Mouse (Mus musculus): ENCODE measurements around the gene Lpar1. TPM values are rescaled to one million over a fixed set of nuclear protein-coding genes. Genes with fewer than 3 reads are reported as not detected.
"Not testable (repeated sequence)": the region's sequence is repeated elsewhere in the genome, so short reads cannot be mapped to it uniquely, and the experiment has no call there.

The Lpar1 gene
- polyA plus RNA-seq, 1 experiment from 2014 or later: 38.6 TPM

DNA sequence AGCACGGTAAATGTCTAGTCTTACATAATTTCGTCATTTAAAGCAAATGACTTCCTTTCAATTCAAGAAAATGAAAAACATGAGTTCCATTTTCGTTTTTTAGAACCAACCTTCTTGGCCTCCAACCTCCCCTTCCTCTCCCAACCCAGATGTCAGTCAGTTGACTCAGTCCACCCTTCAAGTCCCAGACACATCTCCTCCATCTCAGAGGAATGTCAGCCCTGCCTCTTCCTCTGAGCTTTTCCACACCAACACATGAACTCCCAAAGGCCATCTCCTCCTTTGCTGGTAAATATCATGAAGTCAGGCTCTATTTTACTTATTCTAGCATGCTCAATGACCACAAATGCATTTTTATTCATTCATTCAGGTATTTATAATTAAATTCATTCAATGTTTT lies 10.5 kb downstream of the Lpar1 start:
- Histone ChIP-seq H3K9me3 (no peaks in the 10 kb centered on the region), H3K4me2 (no peak overlapping the region), H3K9ac (no peak overlapping the region), H3K27me3 (no peaks in the 10 kb centered on the region), H3K36me3 (no peaks in the 10 kb centered on the region), H3K27ac (no peak overlapping the region), H3K4me1 (peaks cover 27% of the 10 kb centered on the region), H3K4me3 (no peak overlapping the region)
- 86% methylated on average over 3 of the region's 3 CpGs for WGBS
- ATAC-seq (ENCODE audit: borderline replicate concordance, extremely low read depth, low FRiP score, low TSS enrichment): no peak

DNA sequence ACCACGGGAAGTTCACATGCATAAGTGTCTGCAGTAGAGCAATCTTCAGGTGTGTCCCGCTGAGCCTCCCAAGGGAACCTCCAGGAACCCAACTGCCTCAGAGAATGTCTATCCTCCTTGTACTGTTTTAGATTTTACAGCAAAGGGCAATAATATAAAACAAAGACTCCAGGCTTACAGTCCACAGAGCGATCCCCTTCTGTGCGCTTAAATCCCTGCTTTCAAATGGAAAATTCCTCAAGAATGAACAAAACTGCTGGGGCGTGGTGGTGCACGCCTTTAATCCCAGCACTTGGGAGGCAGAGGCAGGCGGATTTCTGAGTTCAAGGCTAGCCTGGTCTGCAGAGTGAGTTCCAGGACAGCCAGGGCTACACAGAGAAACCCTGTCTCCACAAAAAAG lies 11.0 kb downstream of the Lpar1 start:
- H3K9ac ChIP-seq; H3K4me2 ChIP-seq; ATAC-seq (ENCODE audit: borderline replicate concordance, extremely low read depth, low FRiP score, low TSS enrichment); H3K9me3 ChIP-seq; H3K4me3 ChIP-seq; H3K36me3 ChIP-seq; H3K27ac ChIP-seq; H3K27me3 ChIP-seq: not testable (repeated sequence)
- peaks cover 22% of the 10 kb centered on the region for H3K4me1 ChIP-seq
- 95% methylated on average over 7 of the region's 7 CpGs for WGBS

DNA sequence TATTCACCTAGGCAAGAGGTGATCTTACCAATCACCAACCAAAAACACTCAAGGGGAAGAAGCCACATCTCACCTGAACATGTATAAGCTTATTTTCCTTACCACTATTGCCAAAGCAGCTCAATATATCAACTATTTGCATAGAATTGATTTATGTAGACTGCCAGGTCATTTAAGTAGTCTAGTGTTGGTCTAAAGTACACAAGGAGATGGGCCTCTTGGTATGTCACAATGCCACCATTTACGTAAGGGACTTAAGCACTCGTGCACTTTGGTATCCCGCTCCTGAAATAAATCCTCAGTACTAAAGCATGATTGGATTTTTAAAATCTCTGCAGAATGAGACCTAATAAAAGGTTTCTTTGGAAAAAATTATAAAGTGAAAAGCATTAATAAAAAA lies 12.9 kb downstream of the Lpar1 start:
- Histone ChIP-seq H3K9me3 (no peaks in the 10 kb centered on the region), H3K36me3 (0 out of 2 replicates have a peak, but pooled peaks cover 3% of the 10 kb centered on the region), H3K27me3 (no peaks in the 10 kb centered on the region), H3K9ac (no peak overlapping the region), H3K4me2 (no peak overlapping the region), H3K4me1 (peaks cover 7% of the 10 kb centered on the region), H3K27ac (no peak overlapping the region), H3K4me3 (no peak overlapping the region)
- no peak for ATAC-seq (ENCODE audit: borderline replicate concordance, extremely low read depth, low FRiP score, low TSS enrichment)
- 82% methylated on average over 3 of the region's 3 CpGs for WGBS

DNA sequence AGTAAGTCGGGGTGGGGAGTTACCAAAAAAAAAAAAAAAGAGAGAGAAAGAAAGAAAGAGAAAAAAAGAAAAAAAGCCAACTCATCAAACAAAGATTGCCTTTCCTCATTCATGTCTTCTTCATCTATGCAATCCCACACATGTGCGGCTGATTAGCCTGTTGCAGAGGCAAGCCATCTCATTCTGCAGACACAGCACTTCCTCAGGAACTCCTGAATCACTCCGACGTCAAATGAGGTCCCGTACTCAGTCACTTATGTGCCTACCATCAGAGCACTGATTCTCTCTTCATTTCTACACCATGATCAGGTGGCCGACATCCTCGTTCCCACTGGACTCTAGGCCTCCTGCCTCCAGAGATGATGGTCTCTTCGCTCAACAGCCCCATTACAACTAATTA lies 13.3 kb downstream of the Lpar1 start:
- no peaks in the 10 kb centered on the region for H3K9me3 ChIP-seq
- no peak overlapping the region for H3K4me2 ChIP-seq
- no peak overlapping the region for H3K4me3 ChIP-seq
- WGBS: 89% methylated on average over 8 of the region's 8 CpGs
- ATAC-seq (ENCODE audit: borderline replicate concordance, extremely low read depth, low FRiP score, low TSS enrichment): no peak
- 0 out of 2 replicates have a peak, but pooled peaks cover 4% of the 10 kb centered on the region for H3K4me1 ChIP-seq
- H3K27me3 ChIP-seq: no peaks in the 10 kb centered on the region
- H3K9ac ChIP-seq: no peak overlapping the region
- H3K27ac ChIP-seq: no peak overlapping the region
- 0 out of 2 replicates have a peak, but pooled peaks cover 3% of the 10 kb centered on the region for H3K36me3 ChIP-seq

DNA sequence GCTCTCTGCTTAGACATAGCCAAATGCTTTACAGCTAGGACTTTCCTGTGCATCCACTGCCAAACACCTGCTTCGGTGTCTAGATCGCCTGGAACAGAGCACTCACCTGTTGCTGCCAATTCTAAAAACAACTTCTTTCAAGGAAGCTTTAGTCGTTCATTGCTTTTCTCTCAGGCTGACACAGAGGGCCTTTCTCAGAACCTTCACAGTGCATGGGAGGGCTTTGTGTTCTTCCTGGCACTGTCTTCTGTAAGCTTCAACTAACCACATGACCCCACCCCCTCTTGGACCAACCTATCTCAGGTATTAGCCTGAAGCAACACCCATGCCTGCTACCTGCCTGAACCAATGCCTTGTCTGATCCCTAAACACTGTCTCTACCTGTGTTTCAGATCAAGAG lies 15.0 kb downstream of the Lpar1 start:
- Histone ChIP-seq H3K4me3 (no peak overlapping the region), H3K4me1 (peaks cover 18% of the 10 kb centered on the region), H3K4me2 (no peak overlapping the region), H3K27me3 (no peaks in the 10 kb centered on the region), H3K9me3 (no peaks in the 10 kb centered on the region), H3K27ac (no peak overlapping the region), H3K9ac (no peak overlapping the region), H3K36me3 (0 out of 2 replicates have a peak, but pooled peaks cover 3% of the 10 kb centered on the region)
- WGBS: 77% methylated on average over 3 of the region's 3 CpGs
- no peak for ATAC-seq (ENCODE audit: borderline replicate concordance, extremely low read depth, low FRiP score, low TSS enrichment)

- H3K9ac ChIP-seq: no peak overlapping the region
- 66% methylated on average over 6 of the region's 6 CpGs for WGBS
Observed at GRCm38 (mm10) chr4:58535754-58536153, 17.9 kb downstream of the Lpar1 start.

DNA sequence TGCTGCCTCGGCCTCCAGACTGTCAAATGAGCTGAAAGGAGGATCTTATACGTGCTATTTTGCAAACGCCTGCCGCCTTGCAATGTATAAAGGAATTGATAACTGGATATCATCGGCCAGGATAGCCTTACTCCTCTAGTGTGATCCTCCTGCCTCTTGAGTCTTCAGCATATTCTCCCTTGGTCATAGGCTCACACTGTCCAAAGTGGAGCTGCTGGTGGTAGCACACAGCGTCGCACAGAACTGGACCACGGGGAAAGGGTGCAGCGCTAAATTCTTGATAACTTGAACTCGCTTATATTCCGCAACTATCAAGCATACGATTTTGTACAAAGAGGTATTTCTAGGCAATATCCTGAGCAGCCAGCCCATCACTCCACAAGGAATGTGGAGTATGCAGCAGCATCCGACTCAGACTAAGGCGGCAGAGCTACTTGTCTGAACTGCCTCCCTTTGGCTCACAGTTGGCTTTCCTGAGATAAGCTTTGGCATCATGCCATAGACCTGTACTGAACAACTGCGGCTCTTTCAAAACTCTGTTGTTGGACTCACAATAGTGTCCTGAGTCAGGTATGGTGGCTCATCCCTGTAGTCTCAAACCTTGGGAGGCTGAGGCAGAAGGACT lies 18.9 kb downstream of the Lpar1 start:
- 0 out of 2 replicates have a peak, but pooled peaks cover 3% of the 10 kb centered on the region for H3K36me3 ChIP-seq
- no peaks in the 10 kb centered on the region for H3K27me3 ChIP-seq
- H3K27ac ChIP-seq: no peak overlapping the region
- H3K9ac ChIP-seq: no peak overlapping the region
- peak; percentile 59; the same call in 1 of the 2 replicates for ATAC-seq (ENCODE audit: borderline replicate concordance, extremely low read depth, low FRiP score, low TSS enrichment)
- 49% methylated on average over 15 of the region's 15 CpGs for WGBS
- H3K4me3 ChIP-seq: no peak overlapping the region
- no peak overlapping the region for H3K4me2 ChIP-seq
- H3K4me1 ChIP-seq: peaks cover 19% of the 10 kb centered on the region
- no peaks in the 10 kb centered on the region for H3K9me3 ChIP-seq

More at GRCm38 (mm10) chr4:58535754-58536153, 17.9 kb downstream of the Lpar1 start:
- H3K36me3 ChIP-seq: 0 out of 2 replicates have a peak, but pooled peaks cover 3% of the 10 kb centered on the region
- ATAC-seq (ENCODE audit: borderline replicate concordance, extremely low read depth, low FRiP score, low TSS enrichment): no peak
- peaks cover 19% of the 10 kb centered on the region for H3K4me1 ChIP-seq
- H3K9me3 ChIP-seq: no peaks in the 10 kb centered on the region
- H3K27me3 ChIP-seq: no peaks in the 10 kb centered on the region
- H3K4me2 ChIP-seq: no peak overlapping the region
- no peak overlapping the region for H3K27ac ChIP-seq
- no peak overlapping the region for H3K4me3 ChIP-seq

GRCm38 (mm10) chr4:58534141-58534571 lies 19.5 kb downstream of the Lpar1 start:
- Histone ChIP-seq H3K27ac (no peak overlapping the region), H3K36me3 (0 out of 2 replicates have a peak, but pooled peaks cover 3% of the 10 kb centered on the region), H3K4me1 (peaks cover 19% of the 10 kb centered on the region), H3K27me3 (no peaks in the 10 kb centered on the region), H3K4me3 (no peak overlapping the region), H3K9me3 (no peaks in the 10 kb centered on the region), H3K9ac (no peak overlapping the region), H3K4me2 (no peak overlapping the region)
- 35% methylated on average over 13 of the region's 13 CpGs for WGBS
- ATAC-seq (ENCODE audit: borderline replicate concordance, extremely low read depth, low FRiP score, low TSS enrichment): no peak

DNA sequence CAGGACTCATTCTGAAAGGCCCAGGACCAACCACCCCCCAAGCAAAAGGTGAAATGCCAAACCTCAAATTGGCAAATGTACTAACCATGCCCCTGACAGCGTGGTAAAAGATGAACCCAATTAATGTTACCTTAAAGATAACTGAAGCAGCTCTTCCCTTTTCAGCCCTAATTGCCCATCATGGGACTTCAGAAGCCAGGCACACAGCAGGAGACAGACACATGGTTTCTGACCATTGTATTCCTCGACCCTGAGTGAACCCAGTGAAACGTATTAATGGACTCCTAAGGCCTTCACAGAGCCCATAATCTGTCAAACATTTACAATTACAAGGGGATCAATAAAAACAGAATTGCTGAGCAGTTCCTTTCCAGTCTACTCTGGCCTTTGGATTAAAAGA lies 20.2 kb downstream of the Lpar1 start:
- ATAC-seq (ENCODE audit: borderline replicate concordance, extremely low read depth, low FRiP score, low TSS enrichment): no peak
- H3K4me2 ChIP-seq: no peak overlapping the region
- H3K36me3 ChIP-seq: 0 out of 2 replicates have a peak, but pooled peaks cover 3% of the 10 kb centered on the region
- H3K27me3 ChIP-seq: no peaks in the 10 kb centered on the region
- peaks cover 23% of the 10 kb centered on the region for H3K4me1 ChIP-seq
- H3K9ac ChIP-seq: no peak overlapping the region
- no peaks in the 10 kb centered on the region for H3K9me3 ChIP-seq
- 66% methylated on average over 3 of the region's 3 CpGs for WGBS
- no peak overlapping the region for H3K27ac ChIP-seq
- H3K4me3 ChIP-seq: no peak overlapping the region

GRCm38 (mm10) chr4:58532326-58532725 lies 21.4 kb downstream of the Lpar1 start:
- no peak for ATAC-seq (ENCODE audit: borderline replicate concordance, extremely low read depth, low FRiP score, low TSS enrichment)
- H3K9ac ChIP-seq: no peak overlapping the region
- 74% methylated on average over 3 of the region's 3 CpGs for WGBS

DNA sequence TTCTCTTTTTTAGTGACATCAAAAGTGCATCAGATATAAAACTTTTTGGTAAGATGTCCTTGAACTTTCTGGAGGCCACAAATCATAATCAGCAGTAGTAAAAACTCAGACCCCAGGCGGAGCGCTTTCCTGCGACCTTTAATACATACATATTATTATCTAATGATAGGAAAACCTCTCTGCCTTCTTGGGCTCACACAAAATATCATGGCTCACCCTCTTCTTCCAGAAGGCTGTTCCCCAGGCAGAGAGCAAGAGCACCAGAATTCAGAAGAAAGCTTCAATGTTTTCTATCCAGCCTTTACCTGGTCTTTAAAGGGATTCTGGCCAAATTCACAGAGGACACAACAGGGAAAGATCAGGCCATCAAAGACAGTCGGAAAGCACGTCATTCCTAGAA lies 23.0 kb downstream of the Lpar1 start:
- H3K4me2 ChIP-seq: no peak overlapping the region

More at GRCm38 (mm10) chr4:58532326-58532725, 21.4 kb downstream of the Lpar1 start:
- H3K27ac ChIP-seq: no peak overlapping the region
- H3K4me1 ChIP-seq: peaks cover 23% of the 10 kb centered on the region
- H3K4me2 ChIP-seq: no peak overlapping the region
- H3K4me3 ChIP-seq: no peak overlapping the region
- H3K36me3 ChIP-seq: 0 out of 2 replicates have a peak, but pooled peaks cover 2% of the 10 kb centered on the region
- H3K9me3 ChIP-seq: no peaks in the 10 kb centered on the region
- H3K27me3 ChIP-seq: no peaks in the 10 kb centered on the region

DNA sequence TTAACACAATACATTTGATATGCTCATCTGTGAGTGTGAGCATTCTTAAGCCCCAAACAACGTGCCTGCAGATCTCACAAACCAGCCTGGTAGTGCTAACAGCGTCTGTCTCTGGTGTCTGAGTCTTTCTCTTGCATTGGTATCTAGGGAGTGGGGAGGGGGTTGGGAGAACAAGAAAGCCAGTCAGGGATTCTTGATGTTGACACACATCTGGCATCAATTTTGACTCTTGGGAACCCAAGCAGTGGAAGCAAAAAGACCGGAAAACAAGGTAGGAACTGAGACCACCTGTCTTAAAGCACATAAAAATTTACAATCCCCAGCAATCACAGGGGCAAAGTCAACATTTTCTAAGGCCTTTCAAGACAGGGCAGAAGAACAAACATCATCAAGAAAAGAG lies 23.4 kb downstream of the Lpar1 start:
- no peak for ATAC-seq (ENCODE audit: borderline replicate concordance, extremely low read depth, low FRiP score, low TSS enrichment)
- Histone ChIP-seq H3K27me3 (no peaks in the 10 kb centered on the region), H3K4me2 (no peak overlapping the region), H3K4me1 (peaks cover 20% of the 10 kb centered on the region), H3K36me3 (no peaks in the 10 kb centered on the region), H3K9me3 (no peaks in the 10 kb centered on the region), H3K27ac (no peak overlapping the region), H3K9ac (no peak overlapping the region), H3K4me3 (no peak overlapping the region)
- WGBS: 44% methylated on average over 3 of the region's 3 CpGs

More for the DNA sequence above, 23.0 kb downstream of the Lpar1 start:
- Histone ChIP-seq H3K9ac (no peak overlapping the region), H3K9me3 (no peaks in the 10 kb centered on the region), H3K27me3 (no peaks in the 10 kb centered on the region), H3K4me3 (no peak overlapping the region), H3K36me3 (no peaks in the 10 kb centered on the region), H3K4me1 (peaks cover 23% of the 10 kb centered on the region), H3K27ac (no peak overlapping the region)
- 87% methylated on average over 5 of the region's 5 CpGs for WGBS
- no peak for ATAC-seq (ENCODE audit: borderline replicate concordance, extremely low read depth, low FRiP score, low TSS enrichment)
